Mouse (Mus musculus): ENCODE results near the gene Vps41. TPM values are rescaled to one million over a fixed set of nuclear protein-coding genes. Genes with fewer than 3 reads are reported as not detected.
A peak's percentile ranks its signal among the peaks of the same experiment; 100 is the strongest.

The Vps41 gene
- polyA plus RNA-seq (2015; fragmentation: Nextera tagmentation; extraction: Ambion mirVana): 73.7 and 77.8 TPM in 2 replicates

- WGBS: 0% methylated on average over 21 of the region's 21 CpGs
- no peak within 1 kb of the TSS for H3K27ac ChIP-seq
- no peaks in the 10 kb centered on the region for H3K9me3 ChIP-seq
Observed at GRCm38 (mm10) chr13:18717185-18717584, at the start of gene Vps41. Gene Vps41, plus strand, starts transcription at chr13:18717286.

GRCm38 (mm10) chr13:18698518-18699065 is 18.5 kb upstream of the Vps41 start:
- Histone ChIP-seq H3K27me3 (no peaks in the 10 kb centered on the region), H3K4me1 (no peaks in the 10 kb centered on the region), H3K9ac (no peak overlapping the region), H3K36me3 (no peaks in the 10 kb centered on the region), H3K4me3 (no peak overlapping the region), H3K27ac (no peak overlapping the region), H3K9me3 (no peaks in the 10 kb centered on the region), H3K4me2 (no peak overlapping the region)
- no peak for ATAC-seq (ENCODE audit: insufficient number of reproducible peaks, insufficient read depth, low FRiP score, low TSS enrichment, low read depth)
- 32% methylated on average over 7 of the region's 7 CpGs for WGBS

More at GRCm38 (mm10) chr13:18717185-18717584, at the start of gene Vps41:
- peak; percentile 97 for ATAC-seq (ENCODE audit: insufficient number of reproducible peaks, insufficient read depth, low FRiP score, low TSS enrichment, low read depth)
- Histone ChIP-seq H3K4me2 (peak within 1 kb of the TSS; percentile 57), H3K9ac (peak within 1 kb of the TSS; percentile 86), H3K36me3 (no peaks in the 10 kb centered on the region), H3K4me3 (peak within 1 kb of the TSS; percentile 84), H3K4me1 (peaks cover 9% of the 10 kb centered on the region; the same call in 1 of the 2 replicates), H3K27me3 (no peaks in the 10 kb centered on the region)

DNA sequence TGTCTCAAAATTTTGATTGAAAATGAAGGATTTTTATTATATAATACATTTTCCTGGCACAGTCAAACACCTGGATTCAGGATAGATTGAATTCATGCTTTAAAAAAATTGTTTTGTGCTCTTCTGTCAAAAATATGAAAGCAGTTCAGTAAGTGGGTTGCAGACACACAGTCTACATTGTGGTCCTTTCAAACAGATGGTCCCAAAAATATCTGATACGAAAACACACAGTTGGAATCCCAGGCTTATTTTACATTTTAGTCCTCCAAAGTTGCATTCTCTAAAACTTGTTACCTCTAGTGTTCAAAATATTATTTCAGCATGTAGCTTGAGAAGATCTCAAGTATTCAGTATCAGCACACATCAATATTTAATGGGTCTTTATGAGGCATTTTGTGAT is 5.4 kb upstream of the Vps41 start:
- WGBS: 76% methylated on average over 1 of the region's 1 CpGs
- Histone ChIP-seq H3K9ac (no peak overlapping the region), H3K27me3 (no peaks in the 10 kb centered on the region), H3K4me2 (no peak overlapping the region), H3K36me3 (no peaks in the 10 kb centered on the region), H3K27ac (no peak overlapping the region), H3K4me3 (no peak overlapping the region), H3K9me3 (no peaks in the 10 kb centered on the region), H3K4me1 (no peaks in the 10 kb centered on the region)
- ATAC-seq (ENCODE audit: insufficient number of reproducible peaks, insufficient read depth, low FRiP score, low TSS enrichment, low read depth): no peak

- H3K27me3 ChIP-seq: no peaks in the 10 kb centered on the region
- peak overlapping the region; percentile 57 for H3K4me2 ChIP-seq
- WGBS: 43% methylated on average over 5 of the region's 5 CpGs
- H3K27ac ChIP-seq: no peak overlapping the region
- peak overlapping the region; percentile 84 for H3K4me3 ChIP-seq
- no peak overlapping the region for H3K9ac ChIP-seq
- no peaks in the 10 kb centered on the region for H3K9me3 ChIP-seq
- H3K36me3 ChIP-seq: no peaks in the 10 kb centered on the region
- H3K4me1 ChIP-seq: peaks cover 9% of the 10 kb centered on the region; the same call in 1 of the 2 replicates
- ATAC-seq (ENCODE audit: insufficient number of reproducible peaks, insufficient read depth, low FRiP score, low TSS enrichment, low read depth): no peak
Observed at GRCm38 (mm10) chr13:18716707-18717106, 379 bp upstream of the Vps41 start.

DNA sequence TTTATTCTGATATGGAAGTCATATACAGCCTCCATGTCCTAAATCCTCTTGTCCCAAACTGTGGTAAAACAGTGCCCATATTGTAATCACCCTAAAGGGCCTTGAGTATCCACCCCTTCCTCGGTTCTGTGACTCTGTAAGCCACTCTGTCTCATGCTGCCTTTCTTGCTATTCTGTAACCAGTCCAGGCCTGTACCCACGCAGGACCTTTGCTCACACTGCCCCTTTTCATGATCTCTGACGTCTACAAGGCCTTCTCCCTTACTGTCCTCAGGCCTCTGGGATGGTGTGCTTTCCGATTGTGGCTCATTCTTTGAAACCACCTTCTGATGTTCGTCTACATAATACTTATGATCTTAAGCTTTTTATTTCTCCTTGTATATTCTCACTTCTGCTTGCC is 1.4 kb downstream of the Vps41 start:
- 0 out of 2 replicates have a peak, but pooled peaks cover 4% of the 10 kb centered on the region for H3K36me3 ChIP-seq
- no peaks in the 10 kb centered on the region for H3K9me3 ChIP-seq
- H3K4me2 ChIP-seq: 0 out of 2 replicates have a peak overlapping the region, but pooled peaks have one; percentile 57
- H3K4me3 ChIP-seq: no peak overlapping the region
- 72% methylated on average over 5 of the region's 5 CpGs for WGBS
- H3K27me3 ChIP-seq: no peaks in the 10 kb centered on the region
- no peak overlapping the region for H3K27ac ChIP-seq
- ATAC-seq (ENCODE audit: insufficient number of reproducible peaks, insufficient read depth, low FRiP score, low TSS enrichment, low read depth): no peak
- peaks cover 9% of the 10 kb centered on the region; the same call in 1 of the 2 replicates for H3K4me1 ChIP-seq
- H3K9ac ChIP-seq: no peak overlapping the region

GRCm38 (mm10) chr13:18730666-18731065 is 13.6 kb downstream of the Vps41 start:
- H3K27me3 ChIP-seq: no peaks in the 10 kb centered on the region
- H3K36me3 ChIP-seq: peaks cover 12% of the 10 kb centered on the region
- H3K4me3 ChIP-seq: no peak overlapping the region
- H3K27ac ChIP-seq: no peak overlapping the region
- no peak overlapping the region for H3K9ac ChIP-seq
- 82% methylated on average over 3 of the region's 3 CpGs for WGBS
- H3K4me2 ChIP-seq: no peak overlapping the region
- ATAC-seq (ENCODE audit: insufficient number of reproducible peaks, insufficient read depth, low FRiP score, low TSS enrichment, low read depth): 0 out of 2 replicates have a peak, but pooled peaks have one; percentile 32
- H3K9me3 ChIP-seq: no peaks in the 10 kb centered on the region
- no peaks in the 10 kb centered on the region for H3K4me1 ChIP-seq

DNA sequence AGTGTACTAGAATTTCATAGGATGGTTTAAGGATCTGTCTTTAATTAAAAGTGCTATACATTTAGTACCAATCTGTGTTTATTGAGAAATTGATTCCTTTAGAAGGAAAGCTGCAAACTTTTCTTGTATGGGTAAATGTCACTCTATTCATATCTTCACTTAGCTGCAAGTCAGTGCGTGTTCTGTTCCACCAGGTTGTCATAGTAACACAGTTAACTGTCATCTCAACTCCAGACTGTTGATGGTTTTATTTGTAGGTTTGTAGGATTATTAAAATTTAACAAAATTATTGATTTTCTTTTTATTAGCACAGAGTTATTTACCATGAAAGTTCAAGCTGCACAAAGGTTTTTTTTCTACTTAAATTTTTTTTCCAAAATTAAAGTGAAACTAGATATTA is 19.5 kb downstream of the Vps41 start:
- no peak for ATAC-seq (ENCODE audit: insufficient number of reproducible peaks, insufficient read depth, low FRiP score, low TSS enrichment, low read depth)
- WGBS: 65% methylated on average over 1 of the region's 1 CpGs
- H3K36me3 ChIP-seq: peaks cover 22% of the 10 kb centered on the region
- no peaks in the 10 kb centered on the region for H3K27me3 ChIP-seq
- H3K4me1 ChIP-seq: no peaks in the 10 kb centered on the region
- no peak overlapping the region for H3K9ac ChIP-seq
- H3K4me2 ChIP-seq: no peak overlapping the region
- no peak overlapping the region for H3K4me3 ChIP-seq
- H3K9me3 ChIP-seq: peaks cover 3% of the 10 kb centered on the region; the same call in 1 of the 2 replicates
- H3K27ac ChIP-seq: no peak overlapping the region

DNA sequence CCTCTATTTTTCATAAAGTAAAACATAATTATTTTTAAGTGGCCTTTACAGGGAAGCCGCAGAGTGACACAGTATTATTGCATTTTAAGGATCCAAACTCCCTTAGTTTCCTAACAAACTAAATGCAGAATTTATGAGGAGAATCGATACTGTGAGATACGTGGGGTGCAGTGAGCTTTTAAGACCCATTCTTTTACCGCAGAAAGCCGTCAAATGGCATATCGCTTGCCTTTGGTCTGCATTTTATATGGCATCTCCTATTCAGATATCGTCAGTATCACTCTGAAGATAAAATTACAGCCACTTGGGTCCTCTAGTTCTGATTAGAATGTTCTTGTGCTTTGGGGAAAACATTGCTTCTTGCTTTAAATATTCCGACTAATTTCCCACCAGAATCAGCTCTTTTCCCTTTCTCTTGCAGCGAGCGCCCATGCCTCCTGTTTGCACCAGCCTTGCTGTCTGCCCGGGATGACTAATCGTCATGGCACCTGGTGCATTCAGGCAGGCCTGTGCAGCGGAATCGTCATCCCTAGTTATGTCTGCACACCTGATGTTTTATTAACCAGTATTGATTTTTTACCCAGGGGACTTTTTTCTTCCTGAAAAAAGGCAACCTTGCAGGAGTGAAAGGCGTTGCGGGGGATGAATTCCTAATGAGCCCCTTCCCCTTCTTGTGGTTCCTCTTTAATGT is 26.6 kb downstream of the Vps41 start:
- 89% methylated on average over 16 of the region's 16 CpGs for WGBS
- no peak for ATAC-seq (ENCODE audit: insufficient number of reproducible peaks, insufficient read depth, low FRiP score, low TSS enrichment, low read depth)
- Histone ChIP-seq H3K4me2 (no peak overlapping the region), H3K9ac (no peak overlapping the region), H3K9me3 (peaks cover 3% of the 10 kb centered on the region; the same call in 1 of the 2 replicates), H3K27ac (no peak overlapping the region), H3K27me3 (no peaks in the 10 kb centered on the region), H3K4me1 (no peaks in the 10 kb centered on the region), H3K36me3 (peaks cover 27% of the 10 kb centered on the region), H3K4me3 (no peak overlapping the region)

DNA sequence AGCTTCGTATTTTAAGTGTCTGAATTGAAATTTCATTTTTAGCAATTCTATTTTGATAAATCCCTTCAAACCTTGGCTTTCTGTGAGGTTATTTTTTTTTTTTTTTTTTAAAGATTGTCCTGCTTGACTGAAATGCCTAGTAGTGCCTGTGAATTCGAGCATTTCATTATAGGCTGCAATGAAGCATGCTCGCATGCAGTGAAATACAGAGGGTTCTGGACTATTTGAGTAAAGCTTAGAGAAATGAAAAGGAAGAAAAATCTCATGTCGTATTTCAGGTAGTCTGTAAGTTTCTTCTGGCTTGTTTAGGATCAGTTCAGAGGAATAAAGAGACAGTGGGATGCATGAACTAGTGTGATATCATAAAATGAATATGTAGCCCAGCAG is 27.2 kb downstream of the Vps41 start:
- no peaks in the 10 kb centered on the region for H3K27me3 ChIP-seq
- H3K9ac ChIP-seq: no peak overlapping the region
- WGBS: 84% methylated on average over 4 of the region's 4 CpGs
- H3K36me3 ChIP-seq: peaks cover 27% of the 10 kb centered on the region
- H3K9me3 ChIP-seq: peaks cover 3% of the 10 kb centered on the region; the same call in 1 of the 2 replicates
- H3K4me1 ChIP-seq: no peaks in the 10 kb centered on the region
- no peak overlapping the region for H3K4me3 ChIP-seq
- no peak overlapping the region for H3K4me2 ChIP-seq
- ATAC-seq (ENCODE audit: insufficient number of reproducible peaks, insufficient read depth, low FRiP score, low TSS enrichment, low read depth): no peak
- no peak overlapping the region for H3K27ac ChIP-seq

DNA sequence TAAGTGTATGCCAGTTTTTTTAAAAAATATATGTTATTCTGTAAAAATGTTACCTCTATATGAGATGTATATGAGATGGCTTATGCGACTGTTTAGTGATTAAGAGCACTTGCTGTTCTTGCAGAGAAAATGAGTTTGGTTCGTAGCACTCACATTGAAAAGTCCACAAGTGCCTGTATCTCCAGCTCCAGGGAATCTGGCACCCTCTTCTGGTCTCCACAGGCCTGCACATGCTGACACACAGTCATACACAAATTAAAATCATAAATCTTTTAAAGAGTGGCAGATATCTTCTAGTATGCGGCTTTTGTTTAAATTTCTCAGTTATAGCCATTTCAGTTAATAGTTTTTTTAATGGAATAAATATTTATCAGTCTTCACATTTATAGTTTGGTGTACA is 40.9 kb downstream of the Vps41 start:
- H3K4me1 ChIP-seq: no peaks in the 10 kb centered on the region
- no peak for ATAC-seq (ENCODE audit: insufficient number of reproducible peaks, insufficient read depth, low FRiP score, low TSS enrichment, low read depth)
- H3K9me3 ChIP-seq: no peaks in the 10 kb centered on the region
- no peak overlapping the region for H3K9ac ChIP-seq
- H3K27ac ChIP-seq: no peak overlapping the region
- H3K4me2 ChIP-seq: no peak overlapping the region
- H3K36me3 ChIP-seq: no peaks in the 10 kb centered on the region
- WGBS: 82% methylated on average over 3 of the region's 3 CpGs
- H3K4me3 ChIP-seq: no peak overlapping the region
- no peaks in the 10 kb centered on the region for H3K27me3 ChIP-seq

- Histone ChIP-seq H3K9ac (no peak overlapping the region), H3K4me3 (no peak overlapping the region), H3K4me2 (no peak overlapping the region), H3K27me3 (no peaks in the 10 kb centered on the region), H3K36me3 (no peaks in the 10 kb centered on the region), H3K4me1 (no peaks in the 10 kb centered on the region), H3K27ac (no peak overlapping the region), H3K9me3 (no peaks in the 10 kb centered on the region)
- WGBS: 85% methylated on average over 5 of the region's 5 CpGs
- no peak for ATAC-seq (ENCODE audit: insufficient number of reproducible peaks, insufficient read depth, low FRiP score, low TSS enrichment, low read depth)
Observed at GRCm38 (mm10) chr13:18759361-18760056, 42.4 kb downstream of the Vps41 start.

Measured in embryonic facial prominence, embryonic 13.5 days (tissue).